Mouse (Mus musculus) MEL (cell line): ENCODE measurements around the gene Wee1. TPM values are rescaled to one million over a fixed set of nuclear protein-coding genes. Genes with fewer than 3 reads are reported as not detected.
A peak's percentile ranks its signal among the peaks of the same experiment; 100 is the strongest.

ENCODE experiments used
- DNase-seq: peaks from one replicate; pipeline ENCODE4 v3.0.0; 2011; ENCODE audit warnings: low read depth, low spot score
- H3K27ac ChIP-seq: 2 replicates; pipeline ENCODE4 v1.5.1; 2012; ENCODE audit warnings: low read depth, mild to moderate bottlenecking, control low read depth, low read length, moderate library complexity; ENCODE audit not compliant: control insufficient read depth
- H3K27me3 ChIP-seq, 2 experiments: fragments of 150-350 bp in 1 of 2; sonication (generic) in 1 of 2; 2 replicates each; pipeline ENCODE4 v1.6.1; 2012; ENCODE audit warnings: low read length in 2 of 2, mild to moderate bottlenecking in 2 of 2, improper control_type of control experiment in 1 of 2, moderate library complexity in 1 of 2; ENCODE audit not compliant: insufficient read depth in 2 of 2, control insufficient read depth in 1 of 2
- H3K36me3 ChIP-seq, 2 experiments: 2 replicates each; pipeline ENCODE4 v1.6.1; 2012 to 2014; ENCODE audit warnings: low read length in 2 of 2, improper control_type of control experiment in 1 of 2, inconsistent platforms in 1 of 2, mild to moderate bottlenecking in 1 of 2; ENCODE audit not compliant: insufficient read depth in 2 of 2, control insufficient read depth in 1 of 2
- H3K4me1 ChIP-seq, 2 experiments: fragments of 150-350 bp in 1 of 2; sonication (generic) in 1 of 2; 2 replicates each; pipeline ENCODE4 v1.6.1; 2012; ENCODE audit warnings: low read length in 2 of 2, improper control_type of control experiment in 1 of 2, mild to moderate bottlenecking in 1 of 2; ENCODE audit not compliant: insufficient read depth in 2 of 2, control insufficient read depth in 1 of 2
- H3K4me3 ChIP-seq, 2 experiments: fragments of 150-350 bp in 1 of 2; sonication (generic) in 1 of 2; 2 replicates each; pipeline ENCODE4 v1.5.1; 2012; ENCODE audit warnings: low read depth in 2 of 2, low read length in 2 of 2, mild to moderate bottlenecking in 2 of 2, moderate library complexity in 2 of 2, control low read depth in 1 of 2, improper control_type of control experiment in 1 of 2; ENCODE audit not compliant: control insufficient read depth in 1 of 2, insufficient read depth in 1 of 2
- H3K79me2 ChIP-seq: 2 replicates; pipeline ENCODE4 v1.6.1; 2012; ENCODE audit warnings: mild to moderate bottlenecking, low read length, moderate library complexity; ENCODE audit not compliant: control insufficient read depth, poor library complexity, insufficient read depth
- H3K9ac ChIP-seq: 2 replicates; pipeline ENCODE4 v1.6.1; 2012; ENCODE audit warnings: low read depth, mild to moderate bottlenecking, control low read depth, low read length, moderate library complexity; ENCODE audit not compliant: control insufficient read depth, poor library complexity, severe bottlenecking
- H3K9me3 ChIP-seq: fragments of 150-350 bp; sonication (generic); replicated peaks from 2 replicates; pipeline ENCODE4 v1.6.1; 2012; ENCODE audit warnings: mild to moderate bottlenecking, low read length, improper control_type of control experiment, moderate library complexity; ENCODE audit not compliant: insufficient read depth
- CHD1 ChIP-seq: IDR thresholded peaks from 2 replicates; pipeline ENCODE4 v1.6.1; 2012; ENCODE audit warnings: low read depth, mild to moderate bottlenecking, inconsistent platforms, low read length, improper control_type of control experiment
- CTCF ChIP-seq, 3 experiments: IDR thresholded peaks in 2 of 3; conservative IDR thresholded peaks in 1 of 3; 2 replicates each; pipeline ENCODE4 v1.5.1; 2011 to 2012; ENCODE audit warnings: low read length in 3 of 3, low read depth in 2 of 3, mild to moderate bottlenecking in 2 of 3, improper control_type of control experiment in 1 of 3, inconsistent platforms in 1 of 3, mixed read lengths in 1 of 3, moderate library complexity in 1 of 3; ENCODE audit not compliant: control insufficient read depth in 1 of 3, insufficient read depth in 1 of 3, poor library complexity in 1 of 3, severe bottlenecking in 1 of 3
- E2F4 ChIP-seq: IDR thresholded peaks from 2 replicates; pipeline ENCODE4 v1.6.1; 2011; ENCODE audit warnings: low read depth, low read length, improper control_type of control experiment, borderline replicate concordance
- EP300 ChIP-seq, 2 experiments: IDR thresholded peaks; 2 replicates each; pipeline ENCODE4 v1.6.1; 2011; ENCODE audit warnings: improper control_type of control experiment in 2 of 2, low read length in 2 of 2, low read depth in 1 of 2, mild to moderate bottlenecking in 1 of 2
- ETS1 ChIP-seq: IDR thresholded peaks from 2 replicates; pipeline ENCODE4 v1.6.1; 2012; ENCODE audit warnings: low read depth, mild to moderate bottlenecking, inconsistent platforms, low read length, improper control_type of control experiment, moderate library complexity
- GABPA ChIP-seq: IDR thresholded peaks from 2 replicates; pipeline ENCODE4 v1.6.1; 2012; ENCODE audit warnings: low read depth, mild to moderate bottlenecking, inconsistent platforms, low read length, improper control_type of control experiment, moderate library complexity
- GATA1 ChIP-seq: IDR thresholded peaks from 2 replicates; pipeline ENCODE4 v1.6.1; 2011; ENCODE audit warnings: low read depth, low read length, improper control_type of control experiment
- JUND ChIP-seq: IDR thresholded peaks from 2 replicates; pipeline ENCODE4 v1.6.1; 2011; ENCODE audit warnings: low read depth, mild to moderate bottlenecking, improper control_type of control experiment, low read length
- KAT2A ChIP-seq: conservative IDR thresholded peaks from 2 replicates; pipeline ENCODE4 v1.6.1; 2012; ENCODE audit warnings: low read depth, low read length, improper control_type of control experiment, inconsistent platforms
- MAX ChIP-seq: IDR thresholded peaks from 2 replicates; pipeline ENCODE4 v1.6.1; 2011; ENCODE audit warnings: low read length, improper control_type of control experiment
- MAZ ChIP-seq: IDR thresholded peaks from 2 replicates; pipeline ENCODE4 v1.6.1; 2012; ENCODE audit warnings: low read depth, mild to moderate bottlenecking, inconsistent platforms, low read length, improper control_type of control experiment
- MEF2A ChIP-seq: IDR thresholded peaks from 2 replicates; pipeline ENCODE4 v1.6.1; 2014; ENCODE audit warnings: low read depth, mild to moderate bottlenecking, inconsistent platforms, low read length, improper control_type of control experiment; ENCODE audit not compliant: poor library complexity, insufficient replicate concordance, severe bottlenecking; ENCODE audit errors: extremely low read depth
- MXI1 ChIP-seq: IDR thresholded peaks from 2 replicates; pipeline ENCODE4 v1.6.1; 2011; ENCODE audit warnings: mild to moderate bottlenecking, low read depth, low read length, improper control_type of control experiment
- MYB ChIP-seq: IDR thresholded peaks from 2 replicates; pipeline ENCODE4 v1.6.1; 2011; ENCODE audit warnings: mild to moderate bottlenecking, low read depth, low read length, improper control_type of control experiment
- NELFE ChIP-seq: IDR thresholded peaks from 2 replicates; pipeline ENCODE4 v1.6.1; 2011; ENCODE audit warnings: low read depth, low read length, improper control_type of control experiment
- NRF1 ChIP-seq: IDR thresholded peaks from 2 replicates; pipeline ENCODE4 v1.6.1; 2014; ENCODE audit warnings: low read depth, mild to moderate bottlenecking, inconsistent platforms, low read length, improper control_type of control experiment, moderate library complexity; ENCODE audit not compliant: poor library complexity, insufficient read depth, severe bottlenecking
- POLR2A ChIP-seq, 2 experiments: IDR thresholded peaks; 2 replicates each; pipeline ENCODE4 v1.6.1; 2011 to 2012; ENCODE audit warnings: low read length in 2 of 2, mild to moderate bottlenecking in 2 of 2, control low read depth in 1 of 2, improper control_type of control experiment in 1 of 2, low read depth in 1 of 2, moderate library complexity in 1 of 2; ENCODE audit not compliant: control insufficient read depth in 1 of 2, insufficient read depth in 1 of 2, poor library complexity in 1 of 2
- POLR2AphosphoS2 ChIP-seq: IDR thresholded peaks from 2 replicates; pipeline ENCODE4 v1.6.1; 2011; ENCODE audit warnings: low read length, improper control_type of control experiment
- POLR2AphosphoS5 ChIP-seq: IDR thresholded peaks from 2 replicates; pipeline ENCODE4 v1.6.1; 2012; ENCODE audit warnings: low read depth, borderline replicate concordance, mild to moderate bottlenecking, inconsistent platforms, low read length, moderate library complexity, mixed read lengths
- RCOR1 ChIP-seq: IDR thresholded peaks from 2 replicates; pipeline ENCODE4 v1.6.1; 2012; ENCODE audit warnings: low read depth, mild to moderate bottlenecking, inconsistent platforms, low read length, improper control_type of control experiment
- SIN3A ChIP-seq: IDR thresholded peaks from 2 replicates; pipeline ENCODE4 v1.6.1; 2012; ENCODE audit warnings: low read length, improper control_type of control experiment, inconsistent platforms
- TAL1 ChIP-seq: IDR thresholded peaks from 2 replicates; pipeline ENCODE4 v1.6.1; 2012; ENCODE audit warnings: mild to moderate bottlenecking, inconsistent platforms, low read length, moderate library complexity, mixed read lengths
- TCF12 ChIP-seq: IDR thresholded peaks from 2 replicates; pipeline ENCODE4 v1.6.1; 2014; ENCODE audit warnings: low read depth, mild to moderate bottlenecking, inconsistent platforms, low read length, improper control_type of control experiment, moderate library complexity
- UBTF ChIP-seq: IDR thresholded peaks from 2 replicates; pipeline ENCODE4 v1.6.1; 2012; ENCODE audit warnings: low read depth, mild to moderate bottlenecking, inconsistent platforms, low read length, improper control_type of control experiment, moderate library complexity, borderline replicate concordance; ENCODE audit not compliant: insufficient read depth
- USF1 ChIP-seq: IDR thresholded peaks from 2 replicates; pipeline ENCODE4 v1.6.1; 2014; ENCODE audit warnings: low read depth, mild to moderate bottlenecking, inconsistent platforms, low read length, improper control_type of control experiment, moderate library complexity
- USF2 ChIP-seq, 2 experiments: IDR thresholded peaks; 2 replicates each; pipeline ENCODE4 v1.6.1; 2011 to 2012; ENCODE audit warnings: improper control_type of control experiment in 2 of 2, low read length in 2 of 2, borderline replicate concordance in 1 of 2, inconsistent platforms in 1 of 2, low read depth in 1 of 2, mild to moderate bottlenecking in 1 of 2; ENCODE audit not compliant: insufficient read depth in 1 of 2
- ZC3H11A ChIP-seq: IDR thresholded peaks from 2 replicates; pipeline ENCODE4 v1.6.1; 2012; ENCODE audit warnings: low read depth, mild to moderate bottlenecking, inconsistent platforms, low read length, improper control_type of control experiment
- ZKSCAN1 ChIP-seq: IDR thresholded peaks from 2 replicates; pipeline ENCODE4 v1.6.1; 2012; ENCODE audit warnings: low read depth, mild to moderate bottlenecking, inconsistent platforms, low read length, improper control_type of control experiment, moderate library complexity
- ZMIZ1 ChIP-seq: IDR thresholded peaks from 2 replicates; pipeline ENCODE4 v1.6.1; 2012; ENCODE audit warnings: low read depth, mild to moderate bottlenecking, inconsistent platforms, low read length, improper control_type of control experiment, moderate library complexity
- ZNF384 ChIP-seq: IDR thresholded peaks from 2 replicates; pipeline ENCODE4 v1.6.1; 2012; ENCODE audit warnings: low read depth, mild to moderate bottlenecking, inconsistent platforms, low read length, improper control_type of control experiment
- polyA plus RNA-seq, 2 experiments: library from polyadenylated mRNA; stranded (reverse) in 1 of 2; unstranded in 1 of 2; fragments of >175 nt in 1 of 2; fragments of >200 nt in 1 of 2; gene quantifications; 2 replicates each; pipeline versions ENCODE4 v1.2.1 to v1.2.4; 2012; ENCODE audit warnings: low replicate concordance in 2 of 2, low read depth in 1 of 2; ENCODE audit not compliant: insufficient read length in 2 of 2, insufficient read depth in 1 of 2, missing spikeins in 1 of 2
- total RNA-seq: library from RNA; depleted of rRNA; stranded (reverse); fragments of 300-350 nt; gene quantifications from 2 replicates; pipeline ENCODE4 v1.2.3, GENCODE M21; 2012

Gene Wee1
- total and polyA plus RNA-seq, 3 experiments: 9.3 to 23.0 TPM; not detected in 1

DNA sequence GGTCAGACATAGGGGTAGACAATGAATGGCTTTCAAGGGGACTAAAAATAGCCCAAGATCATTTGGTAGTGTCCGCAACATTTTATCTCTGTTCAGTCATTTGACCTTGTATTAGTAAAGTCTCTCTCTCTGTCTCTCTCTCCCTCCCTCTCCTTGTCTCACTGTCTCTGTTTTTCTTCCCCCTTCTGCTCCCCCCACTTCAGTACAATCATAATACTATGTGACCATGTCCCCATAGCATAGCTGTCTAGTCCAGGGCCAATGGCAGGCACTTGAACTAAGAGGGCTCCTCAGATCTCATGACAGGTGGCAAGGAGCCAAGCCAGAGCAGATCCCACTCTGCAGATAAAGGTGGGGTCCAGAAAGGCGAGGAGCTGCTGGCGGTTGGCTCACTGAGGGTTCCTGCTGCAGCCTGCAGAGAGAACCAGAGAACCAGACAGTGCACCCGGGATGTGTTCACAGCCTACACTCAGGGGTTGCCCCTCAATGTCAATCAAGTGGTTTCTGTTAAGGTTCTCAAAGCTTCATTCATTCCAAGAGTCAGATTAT lies 34.9 kb downstream of the Wee1 start (continued):
- no peak for TF ChIP-seq JUND
- peak; percentile 86 for TF ChIP-seq MAX
- TF ChIP-seq ZNF384: no peak; the same call in 1 of the 2 replicates
- TF ChIP-seq E2F4: peak; percentile 61; the same call in 1 of the 2 replicates
- peak; percentile 28 for TF ChIP-seq ZC3H11A
- TF ChIP-seq MEF2A: peak; percentile 44; the same call in 1 of the 2 replicates
- peak; percentile 29; the same call in 1 of the 2 replicates for TF ChIP-seq POLR2AphosphoS2
- TF ChIP-seq ZKSCAN1: 0 out of 2 replicates have a peak, but pooled peaks have one; percentile 35
- TF ChIP-seq GATA1: peak; percentile 80
- peak in 1 of 2 experiments; percentile 40; a peak in 1 of 4 replicates for TF ChIP-seq POLR2A (IDR thresholded peaks at IDR 0.05; ENCODE audit: control insufficient read depth in 1 of 2, insufficient read depth in 1 of 2, low read depth in 1 of 2, low read length in 2 of 2, poor library complexity in 1 of 2)
- peak; percentile 26; the same call in 1 of the 2 replicates for TF ChIP-seq TAL1
- peak; percentile 33; the same call in 1 of the 2 replicates for TF ChIP-seq USF1
- peak; percentile 66 for TF ChIP-seq RCOR1
- no peak for TF ChIP-seq KAT2A
- TF ChIP-seq GABPA: no peak

GRCm38 (mm10) chr7:110157261-110157910 lies 35.5 kb downstream of the Wee1 start:
- Histone ChIP-seq H3K36me3 (peaks cover 0 to 16% of the 10 kb centered on the region in 2 experiments; a peak in 2 of 4 replicates), H3K9ac (peak overlapping the region; percentile 61), H3K4me1 (peaks cover 8 to 20% of the 10 kb centered on the region in 2 experiments), H3K79me2 (no peaks in the 10 kb centered on the region), H3K27me3 (no peaks in the 10 kb centered on the region), H3K4me3 (peak overlapping the region; percentile 45 to 51), H3K9me3 (no peaks in the 10 kb centered on the region), H3K27ac (peak overlapping the region; percentile 74)
- peak; percentile 74 for DNase-seq
- TF ChIP-seq MXI1: 0 out of 2 replicates have a peak, but pooled peaks have one; percentile 3
- TF ChIP-seq CTCF (IDR thresholded peaks at IDR 0.05 in 2 of 3, conservative IDR thresholded peaks at IDR 0.05 in 1 of 3; ENCODE audit: control insufficient read depth in 1 of 3, insufficient read depth in 1 of 3, low read depth in 2 of 3, low read length in 3 of 3, poor library complexity in 1 of 3, severe bottlenecking in 1 of 3): no peak
- 0 out of 2 replicates have a peak, but pooled peaks have one; percentile 4 for TF ChIP-seq MAX
- TF ChIP-seq NELFE: no peak
- TF ChIP-seq MAZ: peak; percentile 4; the same call in 1 of the 2 replicates
- no peak for TF ChIP-seq ZNF384
- TF ChIP-seq USF2 (IDR thresholded peaks at IDR 0.05; ENCODE audit: borderline replicate concordance in 1 of 2, insufficient read depth in 1 of 2, low read depth in 1 of 2, low read length in 2 of 2): no peak
- no peak for TF ChIP-seq TCF12
- no peak for TF ChIP-seq ZKSCAN1
- peak; percentile 57; the same call in 1 of the 2 replicates for TF ChIP-seq SIN3A
- no peak for TF ChIP-seq UBTF
- no peak; the same call in 1 of the 2 replicates for TF ChIP-seq GATA1
- TF ChIP-seq GABPA: no peak
- peak; percentile 39; the same call in 1 of the 2 replicates for TF ChIP-seq ETS1
- TF ChIP-seq CHD1: peak; percentile 79; the same call in 1 of the 2 replicates
- TF ChIP-seq NRF1: no peak
- 0 out of 4 replicates have a peak, but pooled peaks of 1 of the 2 experiments have one; percentile 26 for TF ChIP-seq EP300 (IDR thresholded peaks at IDR 0.05; ENCODE audit: low read depth in 1 of 2, low read length in 2 of 2)
- TF ChIP-seq USF1: no peak
- no peak for TF ChIP-seq RCOR1
- TF ChIP-seq E2F4: no peak
- no peak for TF ChIP-seq POLR2AphosphoS5
- TF ChIP-seq POLR2AphosphoS2: no peak
- no peak for TF ChIP-seq ZMIZ1
- TF ChIP-seq KAT2A: no peak
- TF ChIP-seq MYB: no peak
